Mouse (Mus musculus) kidney, embryonic 15.5 days (tissue): ENCODE results near the gene Relt. TPM values are rescaled to one million over a fixed set of nuclear protein-coding genes. Genes with fewer than 3 reads are reported as not detected.

Experiments used
- ATAC-seq: fragments of 200-750 bp; cut with Nextera tagmentation; replicated peaks from 2 replicates; pipeline ENCODE4 v1.8.0; 2017; ENCODE audit warnings: moderate TSS enrichment; ENCODE audit not compliant: low FRiP score
- H3K27ac ChIP-seq: fragments of 300-500 bp; sonication (generic); 2 replicates; pipeline ENCODE4 v1.5.1; 2015; ENCODE audit warnings: mild to moderate bottlenecking, inconsistent platforms
- H3K27me3 ChIP-seq: fragments of 300-500 bp; sonication (generic); 2 replicates; pipeline ENCODE4 v1.6.1; 2015; ENCODE audit warnings: inconsistent platforms
- H3K36me3 ChIP-seq: fragments of 300-500 bp; sonication (generic); 2 replicates; pipeline ENCODE4 v1.6.1; 2015; ENCODE audit warnings: inconsistent platforms
- H3K4me1 ChIP-seq: fragments of 300-500 bp; sonication (generic); 2 replicates; pipeline ENCODE4 v1.6.1; 2015; ENCODE audit warnings: inconsistent platforms
- H3K4me2 ChIP-seq: fragments of 300-500 bp; sonication (generic); 2 replicates; pipeline ENCODE4 v1.6.1; 2015; ENCODE audit warnings: moderate library complexity, mild to moderate bottlenecking, inconsistent platforms
- H3K4me3 ChIP-seq: fragments of 300-500 bp; sonication (generic); replicated peaks from 2 replicates; pipeline ENCODE4 v1.5.1; 2015; ENCODE audit warnings: mild to moderate bottlenecking, inconsistent platforms
- H3K9ac ChIP-seq: fragments of 300-500 bp; sonication (generic); 2 replicates; pipeline ENCODE4 v1.6.1; 2015; ENCODE audit warnings: mild to moderate bottlenecking, inconsistent platforms
- H3K9me3 ChIP-seq: fragments of 300-500 bp; sonication (generic); replicated peaks from 2 replicates; pipeline ENCODE4 v1.6.1; 2016; ENCODE audit warnings: inconsistent platforms
- WGBS: fragments of 180-500 bp; shearing (Covaris S2); methylation state at CpG from one replicate; pipeline ENCODE4 v1.1.7; 2015; ENCODE audit warnings: mixed read lengths; 5-methylcytosine and 5-hydroxymethylcytosine counted together
- polyA plus RNA-seq: library from polyadenylated mRNA; unstranded; fragments of >200 nt; fragmentation: Nextera tagmentation; extraction: Ambion mirVana; gene quantifications from 2 replicates; pipeline ENCODE4 v1.2.1, GENCODE M21; 2015

The Relt gene
- polyA plus RNA-seq, 1 experiment from 2014 or later: 4.9 TPM

DNA sequence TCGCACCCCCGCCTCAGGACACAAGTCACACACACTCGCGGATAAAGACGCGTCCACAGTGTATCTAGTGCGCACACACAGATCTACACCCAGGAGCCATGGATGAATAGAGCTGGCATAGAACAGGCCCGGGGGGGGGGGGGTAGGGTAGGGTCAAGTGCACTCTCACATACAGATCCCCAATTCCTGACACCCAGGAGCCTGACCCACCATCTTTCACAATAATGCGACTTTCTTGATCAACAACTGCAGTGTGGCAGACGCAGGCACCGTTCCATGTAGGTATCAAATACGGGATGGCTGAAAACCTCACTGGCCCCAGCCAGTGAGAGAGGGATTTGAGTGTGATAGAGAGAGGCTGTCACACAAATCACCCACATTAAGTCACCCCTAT is 31.6 kb upstream of the Relt start:
- peaks cover 31% of the 10 kb centered on the region for H3K4me1 ChIP-seq

DNA sequence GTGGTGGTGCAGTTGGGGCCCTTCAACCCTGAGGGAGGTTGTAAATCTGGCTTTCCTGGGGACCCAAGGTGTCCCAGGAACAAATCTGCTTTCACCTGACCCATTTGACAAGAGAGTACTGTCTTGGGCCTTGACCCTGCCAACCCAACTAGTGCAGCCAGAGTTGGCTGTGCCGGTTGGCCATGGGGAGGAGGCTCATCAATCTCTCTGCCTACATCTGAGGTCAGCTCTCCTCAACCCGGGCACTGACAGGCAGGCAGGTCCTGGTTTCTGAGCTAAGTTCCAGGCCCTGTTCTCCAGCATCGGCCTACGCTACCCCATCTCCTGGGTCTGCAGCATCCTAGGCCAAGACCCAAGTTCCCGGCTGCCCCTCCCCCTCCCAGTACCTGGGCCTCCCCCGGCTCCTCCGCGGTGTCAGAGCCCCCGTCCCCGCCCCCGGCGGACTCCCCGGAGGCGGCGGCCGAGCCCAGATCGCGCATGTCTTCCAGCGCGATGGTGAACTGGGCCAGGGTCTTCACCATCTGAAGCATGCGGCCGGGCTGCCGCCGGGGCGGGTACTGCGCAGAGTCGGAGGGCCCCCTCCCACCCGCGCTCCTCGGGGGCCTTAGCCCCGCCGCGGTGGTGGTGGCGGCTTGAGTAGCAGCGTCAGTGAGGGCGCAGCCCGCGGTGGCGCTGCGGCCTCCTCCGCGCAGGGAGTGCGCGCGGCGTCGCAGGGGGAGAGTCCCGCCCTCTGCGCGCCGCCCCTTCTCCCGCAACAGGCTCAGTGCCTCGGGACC is 31.0 kb upstream of the Relt start:
- no peaks in the 10 kb centered on the region for H3K9me3 ChIP-seq
- H3K36me3 ChIP-seq: peaks cover 30% of the 10 kb centered on the region
- H3K4me3 ChIP-seq: peak overlapping the region; percentile 51
- H3K4me2 ChIP-seq: peak overlapping the region; percentile 81
- 4% methylated on average over 50 of the region's 53 CpGs for WGBS
- H3K27me3 ChIP-seq: no peaks in the 10 kb centered on the region
- 0 out of 2 replicates have a peak overlapping the region, but pooled peaks have one; percentile 7 for H3K27ac ChIP-seq
- peak; percentile 57 for ATAC-seq
- H3K9ac ChIP-seq: peak overlapping the region; percentile 64
- peaks cover 31% of the 10 kb centered on the region for H3K4me1 ChIP-seq

More for the DNA sequence above, 31.6 kb upstream of the Relt start:
- H3K4me2 ChIP-seq: peak overlapping the region; percentile 81
- H3K9me3 ChIP-seq: no peaks in the 10 kb centered on the region
- H3K9ac ChIP-seq: peak overlapping the region; percentile 64
- no peaks in the 10 kb centered on the region for H3K27me3 ChIP-seq
- peaks cover 25% of the 10 kb centered on the region for H3K36me3 ChIP-seq
- 0 out of 2 replicates have a peak overlapping the region, but pooled peaks have one; percentile 22 for H3K27ac ChIP-seq
- under 1% methylated on average over 9 of the region's 12 CpGs for WGBS
- peak overlapping the region; percentile 51 for H3K4me3 ChIP-seq
- ATAC-seq: peak; percentile 29

DNA sequence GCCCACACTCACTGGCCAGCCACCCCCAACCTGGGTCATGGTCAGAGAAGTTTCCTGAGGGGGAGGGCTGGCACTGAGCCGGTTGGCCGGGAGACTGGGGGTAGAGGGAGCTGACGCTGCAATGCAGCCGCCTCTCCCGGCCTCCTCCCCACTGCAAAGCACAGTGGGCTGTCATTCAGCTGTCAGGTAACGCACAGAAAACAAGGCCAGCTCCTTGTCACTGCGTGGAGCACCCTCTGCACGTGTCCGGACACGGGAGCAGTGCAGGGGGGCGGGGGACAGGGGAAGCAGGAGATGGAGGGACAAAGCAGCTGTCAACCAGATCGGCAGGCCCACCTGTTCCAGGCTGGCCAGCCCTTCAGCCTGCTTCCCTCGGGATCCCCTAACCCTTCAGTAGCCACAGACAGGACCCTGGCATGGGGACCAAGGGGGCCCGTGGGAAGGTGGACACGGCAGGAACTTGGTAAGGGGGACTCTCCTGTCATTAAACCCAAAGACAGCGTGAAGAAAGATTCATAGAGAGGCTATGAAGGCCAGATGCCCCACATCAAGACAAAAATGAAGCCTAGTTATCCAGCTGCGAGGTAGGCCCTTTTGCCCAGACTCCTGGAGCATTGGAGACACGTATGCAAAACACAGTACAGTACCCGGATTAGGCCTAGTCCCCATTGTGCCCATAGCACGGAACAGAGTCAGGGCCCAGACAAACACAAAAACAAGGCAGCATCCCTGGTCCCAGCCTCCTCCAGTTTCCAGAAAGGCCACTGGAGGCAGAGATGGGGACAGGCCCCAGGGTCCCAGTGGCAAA is 30.2 kb upstream of the Relt start:
- Histone ChIP-seq H3K9me3 (no peaks in the 10 kb centered on the region), H3K36me3 (peaks cover 38% of the 10 kb centered on the region), H3K9ac (peak overlapping the region; percentile 64), H3K27ac (no peak overlapping the region), H3K27me3 (no peaks in the 10 kb centered on the region), H3K4me1 (peaks cover 31% of the 10 kb centered on the region), H3K4me2 (peak overlapping the region; percentile 81), H3K4me3 (peak overlapping the region; percentile 51; the same call in 1 of the 2 replicates)
- ATAC-seq: peak; percentile 23; the same call in 1 of the 2 replicates
- WGBS: 45% methylated on average over 20 of the region's 20 CpGs

DNA sequence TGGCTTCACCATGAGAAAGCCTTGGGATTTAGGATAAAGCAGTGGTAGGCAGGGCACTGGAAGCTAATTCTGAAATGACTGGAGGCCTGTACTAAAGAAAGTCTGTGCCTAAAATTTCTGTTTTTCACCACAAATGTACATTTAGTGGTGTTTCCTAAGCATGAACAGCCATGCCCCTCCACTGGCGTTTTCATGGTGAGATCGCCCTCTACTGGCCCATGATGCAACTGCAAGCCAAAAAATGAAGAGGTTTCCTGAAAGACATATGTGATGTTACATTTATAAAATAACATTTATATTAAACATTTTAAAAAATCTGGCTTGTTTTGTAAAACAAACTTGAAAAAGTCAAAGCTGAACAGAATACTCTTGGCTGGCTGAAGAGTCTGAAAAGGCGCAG is 23.3 kb upstream of the Relt start:
- 30% methylated on average over 3 of the region's 3 CpGs for WGBS

DNA sequence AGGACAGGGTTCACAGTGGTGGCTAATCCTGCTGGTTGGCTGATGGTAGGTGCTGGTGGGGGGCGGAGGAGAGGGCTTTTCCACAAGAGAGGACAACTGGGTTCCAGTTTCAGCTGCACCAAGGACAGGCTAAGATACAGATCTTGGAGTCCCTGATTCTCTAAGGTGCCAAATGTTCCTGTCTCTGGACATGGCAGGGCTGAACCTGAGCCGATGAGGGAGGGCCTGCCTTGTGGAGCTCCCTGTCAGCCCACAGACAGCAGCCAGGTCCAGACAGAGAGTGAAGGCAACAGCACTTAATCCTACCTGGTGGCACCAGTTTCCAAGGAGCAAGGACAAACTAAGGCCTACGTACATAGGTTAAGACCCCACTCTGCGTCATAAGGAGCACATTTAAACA is 21.2 kb upstream of the Relt start:
- H3K4me2 ChIP-seq: no peak overlapping the region
- no peak overlapping the region for H3K9ac ChIP-seq
- WGBS: 95% methylated on average over 4 of the region's 4 CpGs
- no peaks in the 10 kb centered on the region for H3K9me3 ChIP-seq
- no peak overlapping the region for H3K27ac ChIP-seq
- ATAC-seq: no peak
- peaks cover 87% of the 10 kb centered on the region for H3K36me3 ChIP-seq
- H3K4me3 ChIP-seq: no peak overlapping the region
- peaks cover 3% of the 10 kb centered on the region; the same call in 1 of the 2 replicates for H3K4me1 ChIP-seq
- no peaks in the 10 kb centered on the region for H3K27me3 ChIP-seq

More for the DNA sequence above, 23.3 kb upstream of the Relt start:
- no peak overlapping the region for H3K27ac ChIP-seq
- no peak overlapping the region for H3K4me2 ChIP-seq
- no peaks in the 10 kb centered on the region for H3K27me3 ChIP-seq
- H3K4me1 ChIP-seq: no peaks in the 10 kb centered on the region
- peaks cover 82% of the 10 kb centered on the region for H3K36me3 ChIP-seq
- no peak overlapping the region for H3K4me3 ChIP-seq
- no peaks in the 10 kb centered on the region for H3K9me3 ChIP-seq
- no peak for ATAC-seq
- no peak overlapping the region for H3K9ac ChIP-seq

DNA sequence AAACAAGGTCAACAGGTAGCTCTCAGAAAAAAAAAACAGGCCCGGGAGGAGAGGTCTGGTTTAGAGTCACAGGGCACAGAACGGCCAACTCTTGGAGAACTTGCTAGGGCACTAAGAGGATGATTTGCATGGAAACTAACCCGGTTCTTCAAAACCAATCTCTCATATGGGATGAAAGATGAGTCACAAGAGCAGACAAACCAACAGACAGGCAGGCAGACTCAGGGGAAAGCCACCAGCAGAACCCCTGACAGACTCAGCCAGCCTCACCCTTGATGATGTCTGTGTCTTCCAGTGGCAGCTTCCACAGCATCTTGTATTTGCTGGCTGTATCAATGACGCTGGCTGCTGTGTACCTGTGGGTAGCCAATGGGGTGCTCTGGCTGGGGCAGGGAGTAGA is 18.7 kb upstream of the Relt start:
- Histone ChIP-seq H3K27me3 (no peaks in the 10 kb centered on the region), H3K36me3 (peaks cover 90% of the 10 kb centered on the region), H3K9me3 (no peaks in the 10 kb centered on the region), H3K4me1 (peaks cover 3% of the 10 kb centered on the region; the same call in 1 of the 2 replicates), H3K27ac (no peak overlapping the region), H3K4me2 (no peak overlapping the region), H3K9ac (no peak overlapping the region), H3K4me3 (no peak overlapping the region)
- WGBS: 91% methylated on average over 4 of the region's 4 CpGs
- no peak for ATAC-seq

DNA sequence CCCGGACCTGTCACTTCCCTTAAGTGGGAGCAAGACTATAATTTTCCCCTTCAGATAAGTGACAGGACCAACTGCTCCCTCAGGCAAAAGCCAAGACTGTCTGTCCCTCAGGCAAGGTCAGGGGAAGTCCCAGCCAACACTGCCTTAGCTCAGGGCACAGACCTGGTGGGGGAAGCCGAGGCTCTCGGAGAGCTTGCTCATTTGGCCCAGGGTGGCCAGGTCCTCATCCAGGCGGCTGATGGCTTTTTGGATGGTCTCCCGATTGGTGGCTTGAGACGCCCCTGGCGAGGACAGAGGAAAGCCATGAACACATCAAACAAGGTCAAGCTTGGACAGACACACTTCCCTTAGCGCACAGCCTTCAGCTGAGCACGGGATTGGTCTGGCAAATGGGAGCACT is 18.3 kb upstream of the Relt start:
- H3K36me3 ChIP-seq: peaks cover 94% of the 10 kb centered on the region
- no peak overlapping the region for H3K9ac ChIP-seq
- ATAC-seq: no peak
- no peak overlapping the region for H3K4me3 ChIP-seq
- no peaks in the 10 kb centered on the region for H3K9me3 ChIP-seq
- H3K4me2 ChIP-seq: no peak overlapping the region
- H3K4me1 ChIP-seq: peaks cover 4% of the 10 kb centered on the region; the same call in 1 of the 2 replicates
- 82% methylated on average over 9 of the region's 9 CpGs for WGBS
- H3K27ac ChIP-seq: no peak overlapping the region
- H3K27me3 ChIP-seq: no peaks in the 10 kb centered on the region

DNA sequence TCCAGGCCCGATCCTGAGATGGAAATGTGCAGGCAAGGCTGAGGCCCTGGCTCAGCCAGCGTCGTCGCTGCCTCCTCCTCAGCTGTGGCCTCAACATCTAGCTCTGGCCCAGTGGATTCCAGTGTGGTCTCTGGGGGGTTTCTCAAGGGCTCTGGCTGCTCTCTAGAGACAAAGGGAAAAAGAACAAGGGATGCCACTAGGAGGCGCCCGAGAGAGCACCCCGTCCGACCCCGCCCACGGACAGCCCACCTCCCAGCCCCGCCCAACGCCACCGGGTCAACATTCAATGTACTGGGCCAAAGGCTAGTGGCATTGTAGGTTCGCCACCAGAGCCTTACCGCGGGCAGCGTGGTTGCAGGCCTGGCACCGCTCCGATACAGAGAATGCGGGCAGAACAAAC is 16.3 kb upstream of the Relt start:
- Histone ChIP-seq H3K36me3 (peaks cover 97% of the 10 kb centered on the region), H3K4me2 (no peak overlapping the region), H3K4me3 (no peak overlapping the region), H3K4me1 (peaks cover 10% of the 10 kb centered on the region; the same call in 1 of the 2 replicates), H3K27ac (no peak overlapping the region), H3K27me3 (no peaks in the 10 kb centered on the region), H3K9ac (no peak overlapping the region), H3K9me3 (no peaks in the 10 kb centered on the region)
- WGBS: 24% methylated on average over 20 of the region's 20 CpGs
- ATAC-seq: 0 out of 2 replicates have a peak, but pooled peaks have one; percentile 14

DNA sequence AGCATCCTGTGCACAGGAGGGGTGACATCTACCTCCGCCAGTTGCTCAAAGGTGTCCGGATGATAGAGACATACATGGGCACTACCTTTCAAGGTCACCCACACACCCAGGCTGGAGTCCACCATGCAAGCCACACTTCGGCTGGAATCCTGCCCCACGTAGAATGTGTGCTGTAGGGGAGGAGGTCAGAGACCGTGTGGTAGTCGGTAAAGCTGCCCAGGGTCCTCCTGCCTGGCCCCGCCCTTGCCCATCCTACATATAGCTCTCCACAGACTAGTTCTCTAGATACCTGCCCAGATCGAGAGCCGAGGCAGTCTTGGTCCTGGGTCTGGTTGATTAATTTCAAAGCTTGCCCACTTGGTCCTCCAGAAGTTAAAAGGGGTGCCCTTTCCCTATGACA is 13.5 kb upstream of the Relt start:
- peaks cover 17% of the 10 kb centered on the region for H3K4me1 ChIP-seq
- no peak; the same call in 1 of the 2 replicates for ATAC-seq
- no peaks in the 10 kb centered on the region for H3K27me3 ChIP-seq
- no peak overlapping the region for H3K4me3 ChIP-seq
- no peak overlapping the region for H3K9ac ChIP-seq
- peaks cover 97% of the 10 kb centered on the region for H3K36me3 ChIP-seq
- WGBS: 90% methylated on average over 9 of the region's 9 CpGs
- H3K27ac ChIP-seq: peak overlapping the region; percentile 81
- no peak overlapping the region for H3K4me2 ChIP-seq
- no peaks in the 10 kb centered on the region for H3K9me3 ChIP-seq

DNA sequence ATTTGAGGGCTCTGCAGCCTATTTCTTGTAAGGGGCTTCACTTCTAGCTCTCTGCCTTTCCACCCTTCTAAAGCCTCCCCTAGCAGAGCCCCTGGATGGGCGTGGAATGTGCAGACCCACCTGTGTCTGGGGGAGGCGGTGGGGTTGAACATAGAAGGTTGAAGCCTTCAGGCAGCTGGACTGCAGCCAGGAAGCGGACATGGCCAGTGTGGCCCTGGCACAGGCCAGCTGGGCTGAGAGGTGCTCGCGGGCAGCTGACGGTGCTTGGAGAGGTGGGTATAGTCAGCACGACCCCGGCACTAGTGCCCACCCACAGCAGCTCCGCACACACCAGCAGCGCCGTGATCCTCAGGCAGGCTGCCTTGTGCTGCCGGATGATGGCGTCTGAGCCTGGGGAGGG is 13.0 kb upstream of the Relt start:
- Histone ChIP-seq H3K9ac (no peak overlapping the region), H3K27ac (peak overlapping the region; percentile 81), H3K4me3 (no peak overlapping the region), H3K36me3 (peaks cover 97% of the 10 kb centered on the region), H3K4me2 (no peak overlapping the region), H3K27me3 (no peaks in the 10 kb centered on the region), H3K9me3 (no peaks in the 10 kb centered on the region), H3K4me1 (peaks cover 17% of the 10 kb centered on the region)
- 82% methylated on average over 13 of the region's 13 CpGs for WGBS
- no peak for ATAC-seq

DNA sequence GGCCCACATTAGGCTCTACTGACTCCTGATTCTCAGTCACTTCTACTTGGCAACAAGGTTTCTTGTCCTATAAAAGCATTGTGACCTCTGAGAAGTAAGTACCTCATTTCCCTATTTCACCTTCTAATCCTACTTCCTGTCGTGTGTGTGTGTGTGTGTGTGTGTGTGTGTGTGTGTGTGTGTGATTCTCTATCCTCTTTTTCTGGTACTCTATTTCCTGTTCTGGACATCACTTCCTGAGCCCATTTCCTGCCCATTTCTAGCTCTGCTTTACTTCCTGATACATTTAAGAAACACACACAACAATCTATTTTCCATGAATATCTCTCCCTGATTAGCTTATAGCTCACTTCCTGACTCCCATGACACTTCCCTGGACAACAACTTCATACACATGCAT is 12.6 kb upstream of the Relt start:
- Histone ChIP-seq H3K9ac (no peak overlapping the region), H3K4me2 (no peak overlapping the region), H3K27me3 (no peaks in the 10 kb centered on the region), H3K4me1 (peaks cover 17% of the 10 kb centered on the region), H3K9me3 (no peaks in the 10 kb centered on the region), H3K36me3 (peaks cover 96% of the 10 kb centered on the region), H3K27ac (peak overlapping the region; percentile 81), H3K4me3 (no peak overlapping the region)
- WGBS: 53% methylated on average over 1 of the region's 1 CpGs
- ATAC-seq: no peak

DNA sequence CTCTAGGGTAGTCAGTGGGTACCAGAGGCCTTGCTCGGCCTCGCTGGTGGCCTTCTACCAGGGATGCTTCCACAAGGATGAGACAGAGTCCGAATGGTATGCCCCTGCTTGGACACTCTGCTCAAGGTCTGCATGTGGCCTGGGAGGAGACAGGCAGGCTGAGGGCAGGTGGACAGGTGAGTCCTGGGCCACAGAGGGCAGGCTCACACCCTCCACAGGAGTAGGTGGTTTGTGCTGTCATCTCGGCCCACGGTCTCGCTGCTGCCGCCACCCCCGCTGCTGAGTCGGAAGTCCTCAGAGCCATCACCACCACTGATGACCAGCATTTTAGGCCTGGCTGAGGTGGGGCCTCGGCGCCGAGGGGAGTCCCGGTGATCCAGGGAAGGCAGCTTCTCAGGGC is 10.0 kb upstream of the Relt start:
- Histone ChIP-seq H3K4me3 (no peak overlapping the region), H3K27me3 (no peaks in the 10 kb centered on the region), H3K9ac (no peak overlapping the region), H3K4me2 (no peak overlapping the region), H3K4me1 (peaks cover 14% of the 10 kb centered on the region), H3K36me3 (peaks cover 73% of the 10 kb centered on the region), H3K27ac (no peak overlapping the region), H3K9me3 (no peaks in the 10 kb centered on the region)
- 87% methylated on average over 13 of the region's 13 CpGs for WGBS
- no peak for ATAC-seq
